Mouse (Mus musculus) G1E-ER4 (cell line): ENCODE data around the gene Acoxl. TPM values are rescaled to one million over a fixed set of nuclear protein-coding genes. Genes with fewer than 3 reads are reported as not detected.

Experiments
- GATA1 ChIP-seq: IDR thresholded peaks from one replicate; pipeline ENCODE4 v1.8.0; 2012; ENCODE audit warnings: low read length, inconsistent platforms
- polyA plus RNA-seq: library from polyadenylated mRNA; stranded (reverse); fragments of >175 nt; gene quantifications from 2 replicates; pipeline ENCODE4 v1.2.3, GENCODE M21; 2012

Acoxl gene
- polyA plus RNA-seq, 1 experiment: 0.09 TPM

- no peak for TF ChIP-seq GATA1
These were observed 137.6 kb downstream of the Acoxl start for GRCm38 (mm10) chr2:127976276-127976675.

- TF ChIP-seq GATA1: no peak
These were observed 140.0 kb downstream of the Acoxl start for GRCm38 (mm10) chr2:127978601-127979230.

GRCm38 (mm10) chr2:127982610-127983009 is 143.9 kb downstream of the Acoxl start:
- no peak for TF ChIP-seq GATA1

GRCm38 (mm10) chr2:127983301-127983700 is 144.6 kb downstream of the Acoxl start:
- TF ChIP-seq GATA1: no peak

DNA sequence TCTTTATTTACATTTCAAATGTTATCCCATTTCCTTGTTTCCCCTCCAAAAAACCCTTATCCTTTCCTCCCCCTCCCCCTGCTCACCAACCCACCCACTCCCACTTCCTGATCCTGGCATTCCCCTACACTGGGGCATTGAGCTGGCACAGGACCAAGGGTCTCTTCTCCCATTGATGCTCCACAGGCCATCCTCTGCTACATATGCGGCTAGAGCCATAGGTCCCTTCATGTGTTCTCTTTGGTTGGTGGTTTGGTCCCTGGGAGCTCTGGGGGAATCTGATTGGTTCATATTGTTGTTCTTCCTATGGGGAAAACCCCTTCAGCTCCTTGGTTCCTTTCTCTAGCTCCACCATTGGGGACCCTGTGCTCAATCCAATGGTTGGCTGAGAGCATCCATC is 145.3 kb downstream of the Acoxl start:
- TF ChIP-seq GATA1: no peak

- no peak for TF ChIP-seq GATA1
These were observed 149.0 kb downstream of the Acoxl start for GRCm38 (mm10) chr2:127987706-127988105.

GRCm38 (mm10) chr2:127990856-127991479 is 152.3 kb downstream of the Acoxl start:
- TF ChIP-seq GATA1: no peak

- no peak for TF ChIP-seq GATA1
These were observed 153.0 kb downstream of the Acoxl start for GRCm38 (mm10) chr2:127991656-127992055.

DNA sequence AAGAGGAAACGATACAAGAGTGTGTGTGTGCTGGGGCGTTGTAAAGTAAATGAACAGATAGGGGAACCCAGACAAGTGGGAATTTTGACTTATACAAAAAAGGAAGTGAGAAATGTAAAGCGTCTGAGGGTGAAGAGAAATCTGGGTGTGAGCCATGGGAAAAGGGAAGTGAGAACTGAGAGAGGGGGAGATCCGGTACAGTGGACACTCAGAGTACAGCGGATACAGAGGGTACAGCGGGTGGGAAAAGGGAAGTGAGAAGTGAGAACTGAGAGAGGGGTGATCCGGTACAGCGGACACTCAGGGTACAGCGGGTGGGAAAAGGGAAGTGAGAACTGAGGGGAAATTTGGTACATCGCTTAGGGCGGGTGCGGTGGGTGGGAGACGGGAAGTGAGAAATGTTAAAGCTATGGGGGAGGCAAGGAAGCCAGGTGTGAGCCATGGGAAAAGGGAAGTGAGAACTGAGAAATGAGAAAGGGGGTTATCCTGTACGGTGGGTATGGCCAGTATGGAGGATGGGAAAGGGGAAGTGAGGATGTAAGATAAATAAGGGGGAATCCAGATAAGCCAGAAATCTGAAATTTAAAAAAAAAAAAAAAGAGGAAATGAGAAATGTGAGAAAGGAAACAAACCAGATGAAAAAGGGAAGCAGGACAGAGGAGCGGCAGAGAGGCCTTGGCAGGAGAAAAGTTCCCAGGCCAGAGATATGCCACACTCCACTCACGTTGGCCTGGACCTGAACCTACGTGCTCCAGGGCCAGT is 170.2 kb downstream of the Acoxl start:
- TF ChIP-seq GATA1: no peak

DNA sequence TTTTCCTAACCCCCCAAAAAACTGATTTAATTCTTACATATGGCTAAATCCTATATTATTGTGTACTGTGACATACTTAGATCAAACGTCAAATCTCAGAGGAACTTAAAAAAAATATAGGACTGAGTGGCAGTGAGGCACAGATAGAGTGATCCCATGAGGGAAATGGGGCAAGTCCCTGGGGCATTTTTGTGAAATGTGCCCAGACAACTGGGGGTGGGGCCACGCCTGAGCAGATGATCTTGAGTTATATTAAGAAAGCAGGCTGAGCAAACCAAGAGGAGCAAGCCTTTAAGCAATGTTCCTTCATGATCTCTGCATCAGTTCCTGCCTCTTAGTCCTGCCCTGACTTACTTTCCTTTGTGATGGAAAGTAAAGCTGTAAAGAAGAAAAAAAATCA is 175.9 kb downstream of the Acoxl start:
- no peak for TF ChIP-seq GATA1

DNA sequence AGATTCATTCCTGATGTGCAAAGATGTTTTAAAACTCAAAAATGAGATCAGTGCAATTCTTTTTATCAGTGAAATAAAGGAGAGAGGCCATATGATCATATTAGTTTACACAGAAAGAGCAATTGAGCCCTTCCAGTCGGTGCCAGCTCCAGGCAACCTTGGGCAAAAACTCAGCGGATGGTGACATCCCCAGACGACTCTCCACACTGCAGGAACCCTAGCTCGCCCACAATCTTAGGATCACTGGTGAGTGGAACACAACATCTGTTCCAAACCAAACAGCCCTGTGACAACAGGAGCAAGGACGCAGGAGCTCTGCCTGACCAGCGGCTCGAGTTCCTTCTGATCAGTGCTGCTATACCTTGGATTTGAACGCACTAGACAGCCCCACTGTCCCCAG is 176.9 kb downstream of the Acoxl start:
- no peak for TF ChIP-seq GATA1

DNA sequence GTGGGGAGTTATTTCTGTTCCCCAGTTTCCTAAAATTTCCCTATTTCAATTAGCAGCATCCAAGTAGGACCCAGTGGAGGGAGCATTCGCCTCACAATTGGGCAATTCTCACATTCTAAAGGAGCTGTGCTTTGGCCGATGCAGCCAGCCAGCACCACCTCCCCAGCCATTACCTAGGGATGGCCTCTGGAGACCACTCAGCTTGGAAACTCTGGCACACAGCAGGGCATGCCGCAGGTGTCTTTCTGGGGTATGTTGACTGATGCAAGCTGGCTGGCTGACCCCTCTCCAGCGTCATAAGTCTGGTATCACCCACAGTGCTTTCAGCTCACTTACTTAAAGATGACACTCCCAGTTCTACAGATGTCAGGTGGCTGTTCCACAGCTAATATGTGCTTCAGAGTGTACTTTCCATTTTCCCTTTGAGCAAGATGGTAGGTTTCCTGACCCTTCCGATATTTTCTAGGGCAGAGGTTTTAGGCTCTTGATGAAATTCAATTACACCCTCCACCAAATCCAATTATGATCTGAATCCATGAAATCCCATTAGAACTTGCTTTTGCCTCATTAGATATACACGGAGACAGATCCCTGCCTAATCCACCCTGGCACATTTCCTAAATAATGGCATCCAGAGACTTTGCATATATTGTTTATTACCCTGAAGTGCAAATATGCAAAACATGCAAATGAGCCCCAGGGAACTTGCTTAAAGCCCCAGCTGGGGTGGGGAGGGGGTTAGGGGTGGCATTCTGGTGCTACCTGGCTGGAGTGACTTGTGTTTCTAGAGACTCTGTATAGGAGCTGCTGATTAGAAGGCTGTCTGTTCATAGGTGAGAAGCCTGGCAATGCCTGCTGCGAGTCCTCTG is 181.6 kb downstream of the Acoxl start:
- no peak for TF ChIP-seq GATA1

- no peak for TF ChIP-seq GATA1
These were observed 182.2 kb downstream of the Acoxl start for GRCm38 (mm10) chr2:128020908-128021193.

DNA sequence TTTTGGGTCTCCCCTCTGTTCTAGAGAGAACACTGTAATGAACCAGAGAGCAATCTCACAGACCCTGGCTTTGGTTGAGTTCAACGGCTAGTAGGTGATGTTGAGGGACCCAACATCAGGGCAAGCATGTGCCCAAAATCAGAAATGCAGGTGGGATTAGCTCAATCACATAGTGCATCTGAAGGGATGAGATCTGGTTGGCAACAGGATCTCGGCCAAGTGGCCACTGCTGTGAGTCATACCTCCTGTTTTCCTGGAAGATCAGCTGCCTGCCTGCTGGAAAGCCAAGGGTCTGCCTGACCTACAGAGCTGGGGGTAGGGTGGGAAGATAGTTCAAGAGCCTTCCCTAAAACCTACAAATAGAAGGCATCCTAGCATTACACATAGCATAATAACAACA is 185.2 kb downstream of the Acoxl start:
- no peak for TF ChIP-seq GATA1

DNA sequence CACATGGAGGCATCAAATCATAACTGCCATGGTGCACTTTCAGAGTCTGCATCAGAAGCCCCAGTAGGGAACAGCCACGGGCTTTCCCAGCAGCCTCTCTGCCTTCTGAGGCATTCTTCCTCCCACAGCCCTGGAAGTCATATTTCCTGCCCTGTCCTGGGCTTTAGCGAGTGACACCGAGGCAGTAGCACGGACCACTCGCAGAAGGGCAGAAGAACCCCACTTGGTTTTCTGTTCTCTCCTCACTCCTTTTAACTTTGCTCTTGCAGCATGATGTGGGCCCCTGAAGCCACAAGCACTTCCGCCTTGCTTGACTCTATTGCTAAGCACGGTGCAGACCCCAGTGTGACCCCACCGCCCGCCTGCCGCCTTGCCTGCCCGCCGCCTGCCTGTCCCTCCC is 189.0 kb downstream of the Acoxl start:
- no peak for TF ChIP-seq GATA1

- no peak for TF ChIP-seq GATA1
These were observed 191.3 kb downstream of the Acoxl start for GRCm38 (mm10) chr2:128029968-128030367.
